Mouse (Mus musculus) MEL (cell line): ENCODE measurements at regions not wholly inside any gene's neighbourhood (a gene's known extent, or its start where the extent isn't known, plus 50 kb on each side); places are given as distances from the start of the nearest gene placed in this dataset.

ENCODE experiments used
- DNase-seq: peaks from one replicate; pipeline ENCODE4 v3.0.0; 2011; ENCODE audit warnings: low read depth, low spot score
- H3K27ac ChIP-seq: 2 replicates; pipeline ENCODE4 v1.5.1; 2012; ENCODE audit warnings: low read depth, mild to moderate bottlenecking, control low read depth, low read length, moderate library complexity; ENCODE audit not compliant: control insufficient read depth
- H3K27me3 ChIP-seq, 2 experiments: fragments of 150-350 bp in 1 of 2; sonication (generic) in 1 of 2; 2 replicates each; pipeline ENCODE4 v1.6.1; 2012; ENCODE audit warnings: low read length in 2 of 2, mild to moderate bottlenecking in 2 of 2, improper control_type of control experiment in 1 of 2, moderate library complexity in 1 of 2; ENCODE audit not compliant: insufficient read depth in 2 of 2, control insufficient read depth in 1 of 2
- H3K36me3 ChIP-seq, 2 experiments: 2 replicates each; pipeline ENCODE4 v1.6.1; 2012 to 2014; ENCODE audit warnings: low read length in 2 of 2, improper control_type of control experiment in 1 of 2, inconsistent platforms in 1 of 2, mild to moderate bottlenecking in 1 of 2; ENCODE audit not compliant: insufficient read depth in 2 of 2, control insufficient read depth in 1 of 2
- H3K4me1 ChIP-seq, 2 experiments: fragments of 150-350 bp in 1 of 2; sonication (generic) in 1 of 2; 2 replicates each; pipeline ENCODE4 v1.6.1; 2012; ENCODE audit warnings: low read length in 2 of 2, improper control_type of control experiment in 1 of 2, mild to moderate bottlenecking in 1 of 2; ENCODE audit not compliant: insufficient read depth in 2 of 2, control insufficient read depth in 1 of 2
- H3K4me3 ChIP-seq, 2 experiments: fragments of 150-350 bp in 1 of 2; sonication (generic) in 1 of 2; 2 replicates each; pipeline ENCODE4 v1.5.1; 2012; ENCODE audit warnings: low read depth in 2 of 2, low read length in 2 of 2, mild to moderate bottlenecking in 2 of 2, moderate library complexity in 2 of 2, control low read depth in 1 of 2, improper control_type of control experiment in 1 of 2; ENCODE audit not compliant: control insufficient read depth in 1 of 2, insufficient read depth in 1 of 2
- H3K79me2 ChIP-seq: 2 replicates; pipeline ENCODE4 v1.6.1; 2012; ENCODE audit warnings: mild to moderate bottlenecking, low read length, moderate library complexity; ENCODE audit not compliant: control insufficient read depth, poor library complexity, insufficient read depth
- H3K9ac ChIP-seq: 2 replicates; pipeline ENCODE4 v1.6.1; 2012; ENCODE audit warnings: low read depth, mild to moderate bottlenecking, control low read depth, low read length, moderate library complexity; ENCODE audit not compliant: control insufficient read depth, poor library complexity, severe bottlenecking
- H3K9me3 ChIP-seq: fragments of 150-350 bp; sonication (generic); replicated peaks from 2 replicates; pipeline ENCODE4 v1.6.1; 2012; ENCODE audit warnings: mild to moderate bottlenecking, low read length, improper control_type of control experiment, moderate library complexity; ENCODE audit not compliant: insufficient read depth
- BHLHE40 ChIP-seq: IDR thresholded peaks from 2 replicates; pipeline ENCODE4 v1.6.1; 2012; ENCODE audit warnings: low read depth, mild to moderate bottlenecking, inconsistent platforms, low read length, improper control_type of control experiment, borderline replicate concordance
- CHD1 ChIP-seq: IDR thresholded peaks from 2 replicates; pipeline ENCODE4 v1.6.1; 2012; ENCODE audit warnings: low read depth, mild to moderate bottlenecking, inconsistent platforms, low read length, improper control_type of control experiment
- ELF1 ChIP-seq: IDR thresholded peaks from 2 replicates; pipeline ENCODE4 v1.6.1; 2014; ENCODE audit warnings: low read depth, mild to moderate bottlenecking, inconsistent platforms, low read length, improper control_type of control experiment, moderate library complexity
- EP300 ChIP-seq, 2 experiments: IDR thresholded peaks; 2 replicates each; pipeline ENCODE4 v1.6.1; 2011; ENCODE audit warnings: improper control_type of control experiment in 2 of 2, low read length in 2 of 2, low read depth in 1 of 2, mild to moderate bottlenecking in 1 of 2
- ETS1 ChIP-seq: IDR thresholded peaks from 2 replicates; pipeline ENCODE4 v1.6.1; 2012; ENCODE audit warnings: low read depth, mild to moderate bottlenecking, inconsistent platforms, low read length, improper control_type of control experiment, moderate library complexity
- GABPA ChIP-seq: IDR thresholded peaks from 2 replicates; pipeline ENCODE4 v1.6.1; 2012; ENCODE audit warnings: low read depth, mild to moderate bottlenecking, inconsistent platforms, low read length, improper control_type of control experiment, moderate library complexity
- GATA1 ChIP-seq: IDR thresholded peaks from 2 replicates; pipeline ENCODE4 v1.6.1; 2011; ENCODE audit warnings: low read depth, low read length, improper control_type of control experiment
- JUND ChIP-seq: IDR thresholded peaks from 2 replicates; pipeline ENCODE4 v1.6.1; 2011; ENCODE audit warnings: low read depth, mild to moderate bottlenecking, improper control_type of control experiment, low read length
- MAFK ChIP-seq: IDR thresholded peaks from 2 replicates; pipeline ENCODE4 v1.6.1; 2011; ENCODE audit warnings: low read depth, mild to moderate bottlenecking, low read length, improper control_type of control experiment, borderline replicate concordance
- MAX ChIP-seq: IDR thresholded peaks from 2 replicates; pipeline ENCODE4 v1.6.1; 2011; ENCODE audit warnings: low read length, improper control_type of control experiment
- MAZ ChIP-seq: IDR thresholded peaks from 2 replicates; pipeline ENCODE4 v1.6.1; 2012; ENCODE audit warnings: low read depth, mild to moderate bottlenecking, inconsistent platforms, low read length, improper control_type of control experiment
- MXI1 ChIP-seq: IDR thresholded peaks from 2 replicates; pipeline ENCODE4 v1.6.1; 2011; ENCODE audit warnings: mild to moderate bottlenecking, low read depth, low read length, improper control_type of control experiment
- MYC ChIP-seq: IDR thresholded peaks from 2 replicates; pipeline ENCODE4 v1.6.1; 2011; ENCODE audit warnings: low read depth, mild to moderate bottlenecking, low read length, improper control_type of control experiment, moderate library complexity
- POLR2AphosphoS5 ChIP-seq: IDR thresholded peaks from 2 replicates; pipeline ENCODE4 v1.6.1; 2012; ENCODE audit warnings: low read depth, borderline replicate concordance, mild to moderate bottlenecking, inconsistent platforms, low read length, moderate library complexity, mixed read lengths
- RAD21 ChIP-seq: IDR thresholded peaks from 2 replicates; pipeline ENCODE4 v1.6.1; 2011; ENCODE audit warnings: mild to moderate bottlenecking, low read depth, low read length, improper control_type of control experiment
- UBTF ChIP-seq: IDR thresholded peaks from 2 replicates; pipeline ENCODE4 v1.6.1; 2012; ENCODE audit warnings: low read depth, mild to moderate bottlenecking, inconsistent platforms, low read length, improper control_type of control experiment, moderate library complexity, borderline replicate concordance; ENCODE audit not compliant: insufficient read depth
- USF2 ChIP-seq, 2 experiments: IDR thresholded peaks; 2 replicates each; pipeline ENCODE4 v1.6.1; 2011 to 2012; ENCODE audit warnings: improper control_type of control experiment in 2 of 2, low read length in 2 of 2, borderline replicate concordance in 1 of 2, inconsistent platforms in 1 of 2, low read depth in 1 of 2, mild to moderate bottlenecking in 1 of 2; ENCODE audit not compliant: insufficient read depth in 1 of 2
- ZKSCAN1 ChIP-seq: IDR thresholded peaks from 2 replicates; pipeline ENCODE4 v1.6.1; 2012; ENCODE audit warnings: low read depth, mild to moderate bottlenecking, inconsistent platforms, low read length, improper control_type of control experiment, moderate library complexity
- ZMIZ1 ChIP-seq: IDR thresholded peaks from 2 replicates; pipeline ENCODE4 v1.6.1; 2012; ENCODE audit warnings: low read depth, mild to moderate bottlenecking, inconsistent platforms, low read length, improper control_type of control experiment, moderate library complexity

DNA sequence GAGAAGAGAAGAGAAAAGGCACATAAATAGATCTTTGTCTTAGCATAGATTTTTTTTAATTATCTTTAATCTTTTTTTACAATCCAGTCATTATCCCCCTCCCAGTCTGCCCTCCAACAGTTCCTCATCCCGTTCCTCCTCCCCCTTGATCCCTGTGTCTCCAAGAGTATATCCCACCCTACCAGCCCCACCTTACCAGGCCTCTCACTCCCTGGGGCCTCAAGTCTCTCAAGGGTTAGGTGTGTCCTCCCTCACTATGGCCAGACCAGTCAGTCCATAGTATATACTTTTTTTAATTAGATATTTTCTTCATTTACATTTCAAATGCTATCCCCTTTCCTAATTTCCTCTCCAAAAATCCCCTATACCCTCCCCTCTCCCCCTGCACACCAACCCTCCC, 475.1 kb downstream of the Rps29 start:
- H3K27ac ChIP-seq: no peak overlapping the region
- no peak for TF ChIP-seq ETS1
- TF ChIP-seq ZKSCAN1: no peak
- TF ChIP-seq RAD21: no peak
- TF ChIP-seq JUND: no peak
- TF ChIP-seq MAFK: no peak
- no peak for TF ChIP-seq ZMIZ1
- no peak for TF ChIP-seq UBTF
- TF ChIP-seq ELF1: no peak
- no peak for TF ChIP-seq GATA1
- TF ChIP-seq USF2 (IDR thresholded peaks at IDR 0.05; ENCODE audit: borderline replicate concordance in 1 of 2, insufficient read depth in 1 of 2, low read depth in 1 of 2, low read length in 2 of 2): no peak
- H3K4me1 ChIP-seq: no peaks in the 10 kb centered on the region
- no peaks in the 10 kb centered on the region for H3K9me3 ChIP-seq
- no peaks in the 10 kb centered on the region; a peak in 1 of 4 replicates for H3K27me3 ChIP-seq
- DNase-seq: no peak
- H3K36me3 ChIP-seq: no peaks in the 10 kb centered on the region
- H3K9ac ChIP-seq: no peak overlapping the region
- no peak overlapping the region for H3K4me3 ChIP-seq
- no peaks in the 10 kb centered on the region for H3K79me2 ChIP-seq

DNA sequence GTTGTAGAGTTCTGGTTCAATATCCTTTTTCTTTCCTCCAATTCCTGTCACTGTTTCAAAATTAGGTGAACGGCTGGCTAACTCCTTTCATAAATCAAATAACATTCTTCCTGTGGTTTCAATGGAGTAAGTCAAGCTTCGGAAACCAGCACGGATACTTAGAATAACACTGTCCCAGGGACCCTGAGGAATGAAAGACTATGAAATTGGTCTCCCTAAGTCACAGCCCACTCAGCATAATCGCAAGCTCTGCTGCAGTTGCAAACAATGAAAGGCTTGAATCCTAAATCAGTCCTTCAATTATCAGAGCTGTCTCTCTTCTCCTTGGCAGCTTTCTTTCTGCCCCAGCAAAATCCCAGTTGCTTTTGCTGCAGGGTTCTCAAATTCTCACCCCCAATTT, 475.8 kb downstream of the Rps29 start:
- no peaks in the 10 kb centered on the region for H3K36me3 ChIP-seq
- DNase-seq: no peak
- H3K79me2 ChIP-seq: no peaks in the 10 kb centered on the region

More for the DNA sequence above, 475.8 kb downstream of the Rps29 start:
- no peaks in the 10 kb centered on the region for H3K4me1 ChIP-seq
- no peaks in the 10 kb centered on the region; a peak in 1 of 4 replicates for H3K27me3 ChIP-seq
- TF ChIP-seq UBTF (no peak), GABPA (no peak), JUND (no peak), MYC (no peak), MAX (no peak), ELF1 (no peak), ZKSCAN1 (no peak), EP300 (IDR thresholded peaks at IDR 0.05; ENCODE audit: low read depth in 1 of 2, low read length in 2 of 2) (no peak), BHLHE40 (no peak), USF2 (IDR thresholded peaks at IDR 0.05; ENCODE audit: borderline replicate concordance in 1 of 2, insufficient read depth in 1 of 2, low read depth in 1 of 2, low read length in 2 of 2) (no peak), MXI1 (no peak), MAFK (no peak), CHD1 (no peak), MAZ (no peak), POLR2AphosphoS5 (no peak)
- TF ChIP-seq, all 39 proteins: peak for 0
- Histone ChIP-seq H3K9ac (no peak overlapping the region), H3K27ac (no peak overlapping the region), H3K9me3 (no peaks in the 10 kb centered on the region), H3K4me3 (no peak overlapping the region)
